Mouse (Mus musculus) intestine, embryonic 16.5 days (tissue): ENCODE data around the gene Klk15. TPM values are rescaled to one million over a fixed set of nuclear protein-coding genes. Genes with fewer than 3 reads are reported as not detected.

Source experiments
- ATAC-seq: fragments of 200-750 bp; cut with Nextera tagmentation; 2 replicates; pipeline ENCODE4 v1.8.0; 2017; ENCODE audit warnings: moderate TSS enrichment, moderate library complexity
- H3K27ac ChIP-seq: fragments of 300-500 bp; sonication (generic); 2 replicates; pipeline ENCODE4 v1.5.1; 2014; ENCODE audit warnings: mild to moderate bottlenecking, low read length
- H3K27me3 ChIP-seq: fragments of 300-500 bp; sonication (generic); replicated peaks from 2 replicates; pipeline ENCODE4 v1.6.1; 2014; ENCODE audit warnings: low read length, control low read depth, mixed read lengths; ENCODE audit not compliant: control insufficient read depth, insufficient read depth
- H3K36me3 ChIP-seq: fragments of 300-500 bp; sonication (generic); 2 replicates; pipeline ENCODE4 v1.6.1; 2014; ENCODE audit warnings: low read length, control low read depth; ENCODE audit not compliant: control insufficient read depth, insufficient read depth
- H3K4me1 ChIP-seq: fragments of 300-500 bp; sonication (generic); 2 replicates; pipeline ENCODE4 v1.6.1; 2014; ENCODE audit warnings: low read length, control low read depth, mixed read lengths; ENCODE audit not compliant: control insufficient read depth, insufficient read depth
- H3K4me2 ChIP-seq: fragments of 300-500 bp; sonication (generic); 2 replicates; pipeline ENCODE4 v1.6.1; 2014; ENCODE audit warnings: low read depth, low read length, control low read depth
- H3K4me3 ChIP-seq: fragments of 300-500 bp; sonication (generic); 2 replicates; pipeline ENCODE4 v1.5.1; 2014; ENCODE audit warnings: mild to moderate bottlenecking, low read length
- H3K9ac ChIP-seq: fragments of 300-500 bp; sonication (generic); 2 replicates; pipeline ENCODE4 v1.6.1; 2014; ENCODE audit warnings: low read depth, low read length
- H3K9me3 ChIP-seq: fragments of 300-500 bp; sonication (generic); 2 replicates; pipeline ENCODE4 v1.6.1; 2016; ENCODE audit warnings: low read length, control low read depth; ENCODE audit not compliant: control insufficient read depth
- WGBS: fragments of 180-500 bp; shearing (Covaris S2); extraction: QIAGEN DNeasy Blood & Tissue Kit; methylation state at CpG from one replicate; pipeline ENCODE4 v1.1.7; 2014; 5-methylcytosine and 5-hydroxymethylcytosine counted together
- polyA plus RNA-seq: library from polyadenylated mRNA; unstranded; fragments of >200 nt; fragmentation: Nextera tagmentation; extraction: Ambion mirVana; gene quantifications from 2 replicates; pipeline ENCODE4 v1.2.1, GENCODE M21; 2015

Gene Klk15
- polyA plus RNA-seq = 0.17 TPM in 1 of 2 replicates, not detected in the other

DNA sequence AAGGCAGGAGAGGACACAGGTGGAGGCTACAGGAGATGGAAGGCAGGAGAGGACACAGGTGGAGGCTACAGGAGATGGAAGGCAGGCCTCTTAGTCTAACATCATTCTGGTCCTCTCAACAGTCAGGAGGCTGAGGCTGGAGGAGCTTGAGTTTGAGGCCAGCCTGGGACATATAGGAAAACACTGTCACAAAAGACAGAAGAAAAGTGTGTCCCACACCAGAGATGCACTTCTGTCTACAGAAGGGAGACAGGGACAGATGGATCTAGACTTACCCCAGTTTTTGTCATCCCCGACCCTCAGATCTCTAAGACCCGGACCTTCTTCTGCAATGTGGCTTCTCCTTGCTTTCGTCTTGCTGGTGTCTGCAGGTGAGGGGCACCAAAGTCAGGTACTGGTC lies at the start of gene Klk15:
Gene Klk15, plus strand, starts transcription at position 301 of the 400 bp plus-strand sequence.
- 82% methylated on average over 3 of the region's 3 CpGs for WGBS
- Histone ChIP-seq H3K27me3 (no peaks in the 10 kb centered on the region), H3K9me3 (no peaks in the 10 kb centered on the region), H3K36me3 (no peaks in the 10 kb centered on the region), H3K4me1 (no peaks in the 10 kb centered on the region), H3K27ac (no peak within 1 kb of the TSS), H3K4me2 (no peak within 1 kb of the TSS), H3K9ac (no peak within 1 kb of the TSS), H3K4me3 (no peak within 1 kb of the TSS)
- ATAC-seq = no peak

DNA sequence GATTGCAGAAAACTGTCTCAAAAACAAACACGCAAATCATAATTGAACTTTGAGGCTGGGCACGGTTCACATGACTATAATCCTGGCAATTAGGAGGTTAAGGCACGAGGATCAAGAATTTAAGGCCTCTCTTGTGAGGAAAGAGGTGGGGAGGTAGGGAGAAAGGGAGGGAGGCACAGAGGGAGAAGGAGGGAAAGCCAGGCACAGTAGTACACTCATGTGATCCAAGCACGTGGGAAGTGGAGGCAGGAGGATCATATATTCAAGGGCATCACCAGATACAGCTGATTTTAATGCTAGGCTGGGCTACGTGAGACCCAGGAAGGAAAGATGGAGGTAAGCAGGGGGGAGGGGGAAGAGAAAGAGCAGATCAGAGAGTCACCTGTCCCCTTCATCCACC lies 42.2 kb upstream of the Klk15 start:
- no peak overlapping the region for H3K4me2 ChIP-seq
- no peak overlapping the region for H3K4me3 ChIP-seq
- no peak overlapping the region for H3K9ac ChIP-seq
- H3K9me3 ChIP-seq = no peaks in the 10 kb centered on the region
- no peaks in the 10 kb centered on the region for H3K27me3 ChIP-seq
- no peaks in the 10 kb centered on the region for H3K36me3 ChIP-seq
- WGBS = 51% methylated on average over 5 of the region's 5 CpGs
- ATAC-seq = peak; percentile 52; the same call in 1 of the 2 replicates
- H3K27ac ChIP-seq = no peak overlapping the region
- H3K4me1 ChIP-seq = no peaks in the 10 kb centered on the region

DNA sequence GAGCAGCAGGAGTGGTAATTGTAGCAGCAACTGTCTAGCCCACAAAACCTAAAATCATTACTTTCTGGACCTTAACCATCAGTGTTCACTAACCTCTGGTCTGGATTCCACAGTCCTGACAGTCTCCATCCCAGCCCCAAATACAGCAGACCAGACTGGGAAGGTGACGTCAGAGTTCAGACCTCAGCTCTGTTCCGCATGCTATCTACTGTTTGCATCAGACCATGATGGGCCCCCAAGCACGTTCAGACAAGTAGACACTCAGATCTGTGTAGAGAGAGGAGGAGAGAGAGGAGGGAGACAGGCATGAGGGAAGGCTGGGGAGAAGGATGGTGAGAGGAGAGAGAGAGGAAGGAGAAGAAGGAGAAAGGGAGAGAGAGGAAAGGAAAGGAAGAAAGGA lies 41.8 kb upstream of the Klk15 start:
- H3K4me1 ChIP-seq = no peaks in the 10 kb centered on the region
- no peaks in the 10 kb centered on the region for H3K36me3 ChIP-seq
- H3K27me3 ChIP-seq = no peaks in the 10 kb centered on the region
- H3K4me3 ChIP-seq = no peak overlapping the region
- no peak overlapping the region for H3K27ac ChIP-seq
- ATAC-seq = peak; percentile 24; the same call in 1 of the 2 replicates
- H3K9me3 ChIP-seq = no peaks in the 10 kb centered on the region
- 42% methylated on average over 3 of the region's 3 CpGs for WGBS
- no peak overlapping the region for H3K9ac ChIP-seq
- no peak overlapping the region for H3K4me2 ChIP-seq

DNA sequence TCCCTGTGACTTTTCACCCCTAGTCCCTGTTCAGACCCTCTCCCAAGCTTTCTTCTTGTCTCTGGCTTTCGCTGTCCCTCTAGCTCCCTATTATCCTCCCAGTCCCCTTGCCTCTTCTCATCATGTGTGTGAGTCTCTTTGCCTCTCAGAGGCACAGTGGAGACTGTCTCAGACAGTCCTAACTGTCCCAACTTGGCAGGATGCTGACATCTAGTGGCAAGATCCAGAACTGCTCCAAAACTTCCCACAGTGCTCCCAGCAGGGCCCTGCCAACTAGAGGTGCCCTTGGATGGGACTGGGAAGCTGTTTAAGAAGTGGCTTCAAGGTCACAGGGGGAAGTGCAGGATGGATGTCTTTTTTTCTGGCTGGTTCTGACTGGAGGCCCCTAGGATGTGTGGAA lies 38.7 kb upstream of the Klk15 start:
- Histone ChIP-seq H3K4me2 (no peak overlapping the region), H3K27ac (no peak overlapping the region), H3K9me3 (no peaks in the 10 kb centered on the region), H3K36me3 (no peaks in the 10 kb centered on the region), H3K4me1 (no peaks in the 10 kb centered on the region), H3K27me3 (no peaks in the 10 kb centered on the region), H3K9ac (no peak overlapping the region), H3K4me3 (no peak overlapping the region)
- 20% methylated on average over 1 of the region's 1 CpGs for WGBS
- peak; percentile 93 for ATAC-seq

DNA sequence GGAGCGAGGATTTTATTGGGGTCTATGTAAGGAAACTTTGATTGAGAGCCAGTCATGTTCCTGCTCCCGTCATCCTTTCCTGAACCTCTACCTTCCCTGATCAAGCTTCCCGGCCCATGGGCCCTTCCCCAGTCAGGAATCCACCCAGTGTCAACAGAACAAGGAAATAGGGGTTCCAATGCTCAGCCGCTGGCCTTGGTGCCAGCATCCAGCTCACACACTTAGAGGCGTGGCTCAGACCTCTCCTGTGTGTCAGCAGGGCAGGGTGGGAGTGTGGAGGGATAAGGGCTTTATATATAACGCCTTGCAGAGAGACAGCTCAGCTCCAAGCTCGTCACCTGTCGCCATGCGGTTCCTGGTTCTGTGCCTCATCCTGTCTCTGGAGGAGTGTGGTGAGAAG lies 18.7 kb upstream of the Klk15 start:
- H3K27me3 ChIP-seq = no peaks in the 10 kb centered on the region
- no peak overlapping the region for H3K27ac ChIP-seq
- H3K4me1 ChIP-seq = no peaks in the 10 kb centered on the region
- H3K36me3 ChIP-seq = no peaks in the 10 kb centered on the region
- no peak overlapping the region for H3K4me3 ChIP-seq
- H3K4me2 ChIP-seq = no peak overlapping the region
- H3K9me3 ChIP-seq = no peaks in the 10 kb centered on the region
- 46% methylated on average over 9 of the region's 9 CpGs for WGBS
- ATAC-seq = peak; percentile 83
- H3K9ac ChIP-seq = no peak overlapping the region

DNA sequence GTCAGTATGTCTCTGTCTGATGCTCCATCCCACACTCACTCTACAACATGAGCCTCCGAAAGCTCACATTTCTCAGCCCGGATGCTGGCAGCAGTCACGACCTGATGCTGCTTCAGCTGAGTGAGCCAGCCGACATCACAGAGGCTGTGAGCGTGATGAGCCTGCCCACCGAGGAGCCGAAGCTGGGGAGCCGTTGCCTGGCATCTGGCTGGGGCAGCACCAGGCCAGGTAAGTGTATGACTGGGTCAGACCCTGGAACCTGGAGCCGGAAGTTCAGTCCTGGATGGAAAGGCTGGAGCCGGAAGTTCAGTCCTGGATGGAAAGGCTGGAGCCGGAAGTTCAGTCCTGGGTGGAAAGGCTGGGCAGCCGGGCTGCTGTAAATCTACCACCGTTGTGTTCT lies 15.1 kb upstream of the Klk15 start:
- Histone ChIP-seq H3K9me3 (no peaks in the 10 kb centered on the region), H3K4me3 (no peak overlapping the region), H3K4me1 (no peaks in the 10 kb centered on the region), H3K9ac (no peak overlapping the region), H3K27ac (no peak overlapping the region), H3K27me3 (no peaks in the 10 kb centered on the region), H3K4me2 (no peak overlapping the region), H3K36me3 (no peaks in the 10 kb centered on the region)
- WGBS = 87% methylated on average over 13 of the region's 13 CpGs
- ATAC-seq = no peak

DNA sequence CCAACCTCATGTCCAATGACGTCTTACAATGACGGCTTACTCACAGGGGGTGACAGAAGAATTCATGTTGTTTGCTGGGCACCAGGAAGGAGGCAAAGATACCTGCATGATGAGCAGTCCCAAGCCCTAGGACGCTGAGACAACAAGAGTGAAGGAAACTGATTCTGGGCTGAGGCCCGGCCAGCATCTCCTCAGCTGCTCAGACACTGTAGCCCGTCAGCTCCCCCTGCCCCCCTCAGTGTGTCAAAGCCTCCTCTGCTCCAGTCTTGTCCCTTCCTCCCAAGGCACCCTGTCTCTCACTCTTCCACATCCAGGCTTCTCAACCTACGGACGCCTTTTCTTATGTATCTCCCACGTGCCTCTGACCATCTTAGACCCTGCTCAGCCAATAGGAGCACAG lies 14.7 kb upstream of the Klk15 start:
- no peak overlapping the region for H3K4me3 ChIP-seq
- no peak overlapping the region for H3K27ac ChIP-seq
- H3K27me3 ChIP-seq = no peaks in the 10 kb centered on the region
- 67% methylated on average over 8 of the region's 8 CpGs for WGBS
- no peaks in the 10 kb centered on the region for H3K9me3 ChIP-seq
- no peaks in the 10 kb centered on the region for H3K36me3 ChIP-seq
- no peak overlapping the region for H3K4me2 ChIP-seq
- no peaks in the 10 kb centered on the region for H3K4me1 ChIP-seq
- H3K9ac ChIP-seq = no peak overlapping the region
- ATAC-seq = no peak

DNA sequence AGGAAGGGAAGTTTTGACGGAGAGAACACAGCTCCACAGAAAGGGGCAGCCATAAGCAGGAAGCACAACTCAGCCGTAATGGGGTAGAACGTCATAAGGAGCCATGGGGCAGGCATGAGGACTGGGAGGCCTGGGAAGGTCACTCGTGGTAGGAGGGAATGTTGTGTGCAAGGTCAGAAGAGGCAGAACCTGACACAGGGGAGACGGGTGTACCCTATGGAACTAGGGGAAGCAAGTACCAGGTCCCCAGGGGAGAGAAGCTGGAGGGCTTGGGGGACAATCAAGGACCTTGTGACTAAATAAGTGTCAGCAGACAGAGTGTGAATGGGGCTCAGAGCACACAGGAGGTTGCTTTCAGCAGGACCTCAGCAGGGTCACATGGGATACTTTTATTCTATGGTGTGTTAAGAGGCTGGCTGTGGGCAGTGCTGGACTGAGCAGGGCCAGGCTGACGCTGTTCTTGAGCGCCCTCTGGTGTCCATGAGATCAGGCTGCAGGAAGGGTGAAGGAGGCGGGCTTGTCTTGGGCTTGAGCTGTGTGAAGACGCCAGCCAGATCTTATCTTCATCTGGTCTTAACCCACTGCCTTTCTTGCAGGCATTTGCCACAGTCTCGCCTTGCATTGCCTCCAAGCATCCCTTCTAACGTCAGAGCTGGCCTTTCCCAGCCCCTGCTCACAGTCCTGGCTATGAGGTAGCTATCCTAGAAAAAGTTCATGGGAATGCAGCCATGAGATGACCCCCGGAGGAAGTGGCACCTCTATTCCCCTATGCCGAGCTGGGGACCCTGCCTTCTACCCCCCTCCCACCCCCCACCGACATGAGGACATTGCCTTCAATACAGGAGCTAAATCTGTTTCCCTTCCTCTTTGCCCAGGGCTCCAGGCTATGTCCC lies 13.7 kb upstream of the Klk15 start:
- WGBS = 26% methylated on average over 14 of the region's 14 CpGs
- Histone ChIP-seq H3K4me3 (no peak overlapping the region), H3K9ac (no peak overlapping the region), H3K9me3 (no peaks in the 10 kb centered on the region), H3K4me1 (no peaks in the 10 kb centered on the region), H3K27me3 (no peaks in the 10 kb centered on the region), H3K27ac (no peak overlapping the region), H3K36me3 (no peaks in the 10 kb centered on the region), H3K4me2 (no peak overlapping the region)
- peak; percentile 89 for ATAC-seq

DNA sequence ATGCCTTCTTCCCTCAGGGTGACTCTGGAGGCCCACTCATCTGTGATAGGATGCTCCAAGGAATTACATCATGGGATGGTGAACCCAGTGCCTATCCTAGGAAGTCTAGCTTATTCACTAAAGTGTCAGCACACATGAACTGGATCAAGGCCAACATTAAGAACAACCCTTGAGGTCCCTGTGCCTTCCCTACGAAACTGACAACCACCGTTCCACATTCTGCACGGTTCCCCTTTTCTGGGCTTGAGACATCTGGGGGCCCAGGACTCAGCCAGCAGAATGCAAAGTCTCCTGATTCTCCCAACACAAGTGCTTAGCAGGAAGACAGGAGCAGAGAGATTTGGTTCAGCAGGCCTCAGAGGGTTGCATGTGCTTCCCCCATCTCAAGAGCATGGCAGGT lies 13.0 kb upstream of the Klk15 start:
- Histone ChIP-seq H3K36me3 (no peaks in the 10 kb centered on the region), H3K9me3 (no peaks in the 10 kb centered on the region), H3K4me2 (no peak overlapping the region), H3K27me3 (no peaks in the 10 kb centered on the region), H3K4me1 (no peaks in the 10 kb centered on the region), H3K27ac (no peak overlapping the region), H3K4me3 (no peak overlapping the region), H3K9ac (no peak overlapping the region)
- no peak for ATAC-seq
- 90% methylated on average over 3 of the region's 3 CpGs for WGBS
